ENCODE assay signal across 8 mouse cellular contexts in the genomic region with DNA sequence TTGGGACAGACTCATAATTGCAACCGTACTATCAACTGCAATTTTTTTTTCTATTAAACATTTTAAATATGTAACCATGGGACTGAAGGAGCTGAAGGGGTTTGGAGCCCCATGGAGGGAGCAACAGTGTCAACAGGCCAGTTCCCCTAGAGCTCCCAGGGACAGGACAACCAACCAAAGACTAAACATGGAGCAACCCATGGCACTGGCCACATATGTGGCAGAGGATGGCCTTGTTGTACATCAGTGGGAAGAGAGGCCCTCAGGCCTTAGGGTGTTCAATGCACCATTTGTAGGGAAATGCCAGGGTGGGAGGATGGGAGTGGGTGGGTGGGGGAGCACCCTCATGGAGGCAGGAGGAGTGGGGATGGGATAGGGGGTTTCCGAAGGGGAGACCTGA. TPM values are rescaled to one million over a fixed set of nuclear protein-coding genes. Genes with fewer than 3 reads are reported as not detected.
DNase-seq lines count a peak whose midpoint lies in the region; ATAC-seq and TF ChIP-seq lines count a peak whose summit lies in the region.

No protein-coding gene starts in this region.

- TF ChIP-seq RAD21 in MEL (IDR thresholded peaks at IDR 0.05; ENCODE audit: low read depth, low read length) = no peak

- H3K79me2 ChIP-seq in MEL (ENCODE audit: control insufficient read depth, insufficient read depth, low read length, poor library complexity) = peaks cover 31% of the 10 kb centered on the region

- peaks cover 30% of the 10 kb centered on the region for H3K4me1 ChIP-seq in heart, embryonic 12.5 days (replicated peaks)
- H3K4me1 ChIP-seq in MEL (ENCODE audit: control insufficient read depth in 1 of 2, insufficient read depth in 2 of 2, low read length in 2 of 2) = peaks cover 8 to 32% of the 10 kb centered on the region in 2 experiments
- peaks cover 19% of the 10 kb centered on the region for H3K4me1 ChIP-seq in hindbrain, embryonic 12.5 days
- peaks cover 14% of the 10 kb centered on the region for H3K4me1 ChIP-seq in midbrain, embryonic 11.5 days (ENCODE audit: control insufficient read depth, insufficient read depth, low read length)

- TF ChIP-seq EP300 in MEL (IDR thresholded peaks at IDR 0.05; ENCODE audit: low read depth in 1 of 2, low read length in 2 of 2) = no peak

- H3K4me2 ChIP-seq in heart, embryonic 12.5 days = peak overlapping the region; percentile 54
- H3K4me2 ChIP-seq in hindbrain, embryonic 12.5 days (replicated peaks) = peak overlapping the region; percentile 79
- peak overlapping the region; percentile 51 for H3K4me2 ChIP-seq in midbrain, embryonic 11.5 days

- 0 out of 2 replicates have a peak overlapping the region, but pooled peaks have one; percentile 12 for H3K4me3 ChIP-seq in heart, embryonic 12.5 days
- H3K4me3 ChIP-seq in MEL (ENCODE audit: control insufficient read depth in 1 of 2, insufficient read depth in 1 of 2, low read depth in 2 of 2, low read length in 2 of 2) = peak overlapping the region; percentile 26 to 62
- H3K4me3 ChIP-seq in hindbrain, embryonic 12.5 days = peak overlapping the region; percentile 71
- peak overlapping the region; percentile 91; the same call in 1 of the 2 replicates for H3K4me3 ChIP-seq in midbrain, embryonic 11.5 days (ENCODE audit: low read depth, low read length)

- intact Hi-C loops in left cerebral cortex, postnatal 10 days (cut with DNase I) = no loop called here

- H3K9ac ChIP-seq in heart, embryonic 12.5 days = no peak overlapping the region
- H3K9ac ChIP-seq in MEL (ENCODE audit: control insufficient read depth, low read depth, low read length, poor library complexity, severe bottlenecking) = peak overlapping the region; percentile 69
- H3K9ac ChIP-seq in hindbrain, embryonic 12.5 days = peak overlapping the region; percentile 41
- no peak overlapping the region for H3K9ac ChIP-seq in midbrain, embryonic 11.5 days (ENCODE audit: low read length)

- 87% methylated on average over 2 of the region's 2 CpGs for WGBS in heart, embryonic 12.5 days
- 92% methylated on average over 2 of the region's 2 CpGs for WGBS in hindbrain, embryonic 12.5 days
- WGBS in midbrain, embryonic 11.5 days = 93% methylated on average over 2 of the region's 2 CpGs

- H3K36me3 ChIP-seq in heart, embryonic 12.5 days = peaks cover 24% of the 10 kb centered on the region
- H3K36me3 ChIP-seq in MEL (ENCODE audit: control insufficient read depth in 1 of 2, insufficient read depth in 2 of 2, low read length in 2 of 2) = peaks cover 14 to 39% of the 10 kb centered on the region in 2 experiments
- H3K36me3 ChIP-seq in hindbrain, embryonic 12.5 days = peaks cover 15% of the 10 kb centered on the region
- H3K36me3 ChIP-seq in midbrain, embryonic 11.5 days (ENCODE audit: control insufficient read depth, insufficient read depth, low read length) = no peaks in the 10 kb centered on the region; the same call in 1 of the 2 replicates

- no peak for DNase-seq in heart, adult 8-10 months (ENCODE audit: low spot score)
- DNase-seq in MEL (ENCODE audit: low read depth, low spot score) = no peak
- DNase-seq in midbrain, embryonic 11.5 days (ENCODE audit: low spot score, missing footprints) = peak; percentile 78
- DNase-seq in right cerebral cortex, adult 2 months (ENCODE audit: low spot score in 2 of 2) = no peak
- DNase-seq in left cerebral cortex, postnatal 10 days (ENCODE audit: extremely low spot score in 1 of 2, low spot score in 2 of 2) = no peak
- DNase-seq in T-cell, adult 2 months (ENCODE audit: low spot score) = no peak

- no peak overlapping the region for H3K27ac ChIP-seq in heart, embryonic 12.5 days (ENCODE audit: poor library complexity, severe bottlenecking)
- no peak overlapping the region for H3K27ac ChIP-seq in MEL (ENCODE audit: control insufficient read depth, low read depth, low read length)
- H3K27ac ChIP-seq in hindbrain, embryonic 12.5 days = no peak overlapping the region
- H3K27ac ChIP-seq in midbrain, embryonic 11.5 days (ENCODE audit: low read depth, low read length) = no peak overlapping the region

- no peaks in the 10 kb centered on the region for H3K9me3 ChIP-seq in heart, embryonic 12.5 days (replicated peaks)
- H3K9me3 ChIP-seq in MEL (replicated peaks; ENCODE audit: insufficient read depth, low read length) = no peaks in the 10 kb centered on the region
- no peaks in the 10 kb centered on the region for H3K9me3 ChIP-seq in hindbrain, embryonic 12.5 days (replicated peaks)
- H3K9me3 ChIP-seq in midbrain, embryonic 11.5 days (ENCODE audit: control insufficient read depth, low read length) = no peaks in the 10 kb centered on the region

- no peaks in the 10 kb centered on the region for H3K27me3 ChIP-seq in heart, embryonic 12.5 days (replicated peaks)
- H3K27me3 ChIP-seq in MEL (ENCODE audit: control insufficient read depth in 1 of 2, insufficient read depth in 2 of 2, low read length in 2 of 2) = no peaks in the 10 kb centered on the region
- no peaks in the 10 kb centered on the region for H3K27me3 ChIP-seq in hindbrain, embryonic 12.5 days
- no peaks in the 10 kb centered on the region for H3K27me3 ChIP-seq in midbrain, embryonic 11.5 days (ENCODE audit: control insufficient read depth, insufficient read depth, low read length)

- TF ChIP-seq POLR2A in MEL (IDR thresholded peaks at IDR 0.05; ENCODE audit: control insufficient read depth in 1 of 2, insufficient read depth in 1 of 2, low read depth in 1 of 2, low read length in 2 of 2, poor library complexity in 1 of 2) = no peak

- TF ChIP-seq CTCF in MEL (IDR thresholded peaks at IDR 0.05 in 2 of 3, conservative IDR thresholded peaks at IDR 0.05 in 1 of 3; ENCODE audit: control insufficient read depth in 1 of 3, insufficient read depth in 1 of 3, low read depth in 2 of 3, low read length in 3 of 3, poor library complexity in 1 of 3, severe bottlenecking in 1 of 3) = no peak

- no peak for ATAC-seq in heart, embryonic 12.5 days (ENCODE audit: insufficient number of reproducible peaks, low FRiP score)
- ATAC-seq in hindbrain, embryonic 12.5 days (ENCODE audit: low FRiP score) = no peak
- ATAC-seq in midbrain, embryonic 11.5 days (ENCODE audit: low FRiP score) = no peak

TF ChIP-seq in MEL, 35 proteins besides CTCF, POLR2A, EP300 and RAD21:
- TF ChIP-seq KAT2A (conservative IDR thresholded peaks at IDR 0.05; ENCODE audit: low read depth, low read length) = no peak
- TF ChIP-seq ZMIZ1 (IDR thresholded peaks at IDR 0.05; ENCODE audit: low read depth, low read length) = no peak
- TF ChIP-seq GABPA (IDR thresholded peaks at IDR 0.05; ENCODE audit: low read depth, low read length) = no peak
- no peak for TF ChIP-seq NRF1 (IDR thresholded peaks at IDR 0.05; ENCODE audit: insufficient read depth, low read depth, low read length, poor library complexity, severe bottlenecking)
- no peak for TF ChIP-seq RCOR1 (IDR thresholded peaks at IDR 0.05; ENCODE audit: low read depth, low read length)
- TF ChIP-seq ZKSCAN1 (IDR thresholded peaks at IDR 0.05; ENCODE audit: low read depth, low read length) = no peak
- no peak for TF ChIP-seq HCFC1 (IDR thresholded peaks at IDR 0.05; ENCODE audit: low read depth, low read length)
- TF ChIP-seq MXI1 (IDR thresholded peaks at IDR 0.05; ENCODE audit: low read depth, low read length) = no peak

RNA-seq across cellular contexts. Expression of a gene that starts 1.1 kb away (rescaled TPM):
- 335 and 346 TPM in 2 replicates for polyA plus RNA-seq in heart, embryonic 12.5 days (2016; fragmentation: Nextera tagmentation; extraction: Ambion mirVana)
- 100 to 1,000 TPM; 139 to 159 (median 147) TPM for total RNA-seq in heart, adult 8-10 months (2022)
- total RNA-seq in MEL (2012; rRNA removed) = 393 and 428 TPM in 2 replicates
- 1,000 to 10,000 TPM in 1 of 2 experiments, 100 to 1,000 TPM in 1; 812 to 1,102 TPM for polyA plus RNA-seq in MEL (2012; ENCODE audit: insufficient read depth in 1 of 2, insufficient read length in 2 of 2, low read depth in 1 of 2, low replicate concordance in 2 of 2, missing spikeins in 1 of 2)
- polyA plus RNA-seq in hindbrain, embryonic 12.5 days (2016; fragmentation: Nextera tagmentation; extraction: Ambion mirVana) = 462 and 475 TPM in 2 replicates
- polyA plus RNA-seq in midbrain, embryonic 11.5 days (2014; fragmentation: Nextera tagmentation; extraction: Ambion mirVana) = 693 and 743 TPM in 2 replicates
- 100 to 1,000 TPM; 206 to 213 TPM for total RNA-seq in left cerebral cortex, postnatal 10 days (2021)

RNA-seq across cellular contexts. Expression of a gene that starts 42.2 kb away (rescaled TPM):
- polyA plus RNA-seq in heart, embryonic 12.5 days (2016; fragmentation: Nextera tagmentation; extraction: Ambion mirVana) = 35.8 and 37.0 TPM in 2 replicates
- 10 to 100 TPM; 29.3 to 45.0 (median 37.9) TPM for total RNA-seq in heart, adult 8-10 months (2022)
- 75.7 and 76.4 TPM in 2 replicates for total RNA-seq in MEL (2012; rRNA removed)
- polyA plus RNA-seq in MEL (2012; ENCODE audit: insufficient read depth in 1 of 2, insufficient read length in 2 of 2, low read depth in 1 of 2, low replicate concordance in 2 of 2, missing spikeins in 1 of 2) = 100 to 1,000 TPM in 1 of 2 experiments, 10 to 100 TPM in 1; 66.6 to 256 TPM
- 41.5 and 43.4 TPM in 2 replicates for polyA plus RNA-seq in hindbrain, embryonic 12.5 days (2016; fragmentation: Nextera tagmentation; extraction: Ambion mirVana)
- 43.0 and 50.6 TPM in 2 replicates for polyA plus RNA-seq in midbrain, embryonic 11.5 days (2014; fragmentation: Nextera tagmentation; extraction: Ambion mirVana)
- total RNA-seq in left cerebral cortex, postnatal 10 days (2021) = 10 to 100 TPM; 48.5 to 53.9 TPM

RNA-seq across cellular contexts. Expression of a gene that starts 56.4 kb away (rescaled TPM):
- 11.3 and 13.1 TPM in 2 replicates for polyA plus RNA-seq in heart, embryonic 12.5 days (2016; fragmentation: Nextera tagmentation; extraction: Ambion mirVana)
- total RNA-seq in heart, adult 8-10 months (2022) = 1 to 10 TPM; 4.9 to 6.4 (median 5.5) TPM
- 9.0 and 11.3 TPM in 2 replicates for total RNA-seq in MEL (2012; rRNA removed)
- polyA plus RNA-seq in MEL (2012; ENCODE audit: insufficient read depth in 1 of 2, insufficient read length in 2 of 2, low read depth in 1 of 2, low replicate concordance in 2 of 2, missing spikeins in 1 of 2) = 10 to 100 TPM in 1 of 2 experiments, not detected in 1; 17.2 TPM
- polyA plus RNA-seq in hindbrain, embryonic 12.5 days (2016; fragmentation: Nextera tagmentation; extraction: Ambion mirVana) = 11.5 and 11.9 TPM in 2 replicates
- 12.1 and 14.7 TPM in 2 replicates for polyA plus RNA-seq in midbrain, embryonic 11.5 days (2014; fragmentation: Nextera tagmentation; extraction: Ambion mirVana)
- total RNA-seq in left cerebral cortex, postnatal 10 days (2021) = 10 to 100 TPM; 10.9 to 11.9 TPM

RNA-seq across cellular contexts. Expression of a gene that starts 56.4 kb away (rescaled TPM):
- polyA plus RNA-seq in heart, embryonic 12.5 days (2016; fragmentation: Nextera tagmentation; extraction: Ambion mirVana) = 0.13 TPM in 1 of 2 replicates, not detected in the other
- 1 to 10 TPM; 1.1 to 2.2 (median 1.5) TPM for total RNA-seq in heart, adult 8-10 months (2022)
- not detected in 2 replicates for total RNA-seq in MEL (2012; rRNA removed)
- polyA plus RNA-seq in MEL (2012; ENCODE audit: insufficient read depth in 1 of 2, insufficient read length in 2 of 2, low read depth in 1 of 2, low replicate concordance in 2 of 2, missing spikeins in 1 of 2) = not detected
- 0.13 TPM in 1 of 2 replicates, not detected in the other for polyA plus RNA-seq in hindbrain, embryonic 12.5 days (2016; fragmentation: Nextera tagmentation; extraction: Ambion mirVana)
- polyA plus RNA-seq in midbrain, embryonic 11.5 days (2014; fragmentation: Nextera tagmentation; extraction: Ambion mirVana) = not detected in 2 replicates
- 1 to 10 TPM in 1 of 2 experiments, under 1 TPM in 1; 0.69 to 1.1 TPM for total RNA-seq in left cerebral cortex, postnatal 10 days (2021)

Comparison
In these comparisons a context has a peak if more than half of its experiments do, and no peak if none do; other contexts are left out.
1. H3K4me3 ChIP-seq: peak in every context shown above with its lines; median percentile 91 in midbrain, embryonic 11.5 days; 71 in hindbrain, embryonic 12.5 days; 44 in MEL; 12 in heart, embryonic 12.5 days.
2. H3K9ac ChIP-seq: peak in MEL (single experiment) and hindbrain, embryonic 12.5 days (single experiment); none in heart, embryonic 12.5 days (single experiment) and midbrain, embryonic 11.5 days (single experiment).
3. Peak in every context shown above with its lines, with median percentiles within 50 percentile points of each other: H3K4me2 ChIP-seq.